ENCODE assay signal across 14 mouse cellular contexts in genomic region chr1:87871546-87871945, GRCm38 (mm10). TPM values are rescaled to one million over a fixed set of nuclear protein-coding genes. Genes with fewer than 3 reads are reported as not detected.
DNase-seq lines count a peak whose midpoint lies in the region; ATAC-seq and TF ChIP-seq lines count a peak whose summit lies in the region.
"Had no signal": no experiment of that assay in that cellular context is flagged by ENCODE, and none has a peak within 500 bp of the region (broad histone marks: within the 10 kb centered on the region; RNA-seq: fewer than 3 reads in every experiment).

No protein-coding gene starts in this region.

- H3K27ac ChIP-seq in limb, embryonic 14.5 days (replicated peaks; ENCODE audit: low read depth, low read length): no peak overlapping the region
- no peak overlapping the region for H3K27ac ChIP-seq in limb, embryonic 10.5 days
- no peak overlapping the region for H3K27ac ChIP-seq in embryonic facial prominence, embryonic 15.5 days (replicated peaks)
- H3K27ac ChIP-seq: limb, embryonic 12.5 days; neural tube, embryonic 15.5 days had no signal

- H3K4me2 ChIP-seq in limb, embryonic 14.5 days (replicated peaks; ENCODE audit: low read depth, low read length, severe bottlenecking): no peak overlapping the region
- no peak overlapping the region for H3K4me2 ChIP-seq in embryonic facial prominence, embryonic 15.5 days (replicated peaks)
- H3K4me2 ChIP-seq: limb, embryonic 12.5 days; neural tube, embryonic 15.5 days had no signal

- no peak overlapping the region for H3K4me3 ChIP-seq in limb, embryonic 14.5 days (replicated peaks; ENCODE audit: low read length)
- H3K4me3 ChIP-seq in limb, embryonic 10.5 days: no peak overlapping the region
- no peak overlapping the region for H3K4me3 ChIP-seq in embryonic facial prominence, embryonic 15.5 days (replicated peaks)
- H3K4me3 ChIP-seq: limb, embryonic 12.5 days; neural tube, embryonic 15.5 days had no signal

- peaks cover 2% of the 10 kb centered on the region; the same call in 1 of the 2 replicates for H3K4me1 ChIP-seq in limb, embryonic 14.5 days (ENCODE audit: control insufficient read depth, insufficient read depth, low read length)
- H3K4me1 ChIP-seq in limb, embryonic 10.5 days: 0 out of 2 replicates have a peak, but pooled peaks cover 12% of the 10 kb centered on the region
- no peaks in the 10 kb centered on the region; the same call in 1 of the 2 replicates for H3K4me1 ChIP-seq in embryonic facial prominence, embryonic 15.5 days

- no peaks in the 10 kb centered on the region for H3K36me3 ChIP-seq in limb, embryonic 14.5 days (ENCODE audit: control insufficient read depth, insufficient read depth, low read length)
- no peaks in the 10 kb centered on the region for H3K36me3 ChIP-seq in limb, embryonic 10.5 days
- no peaks in the 10 kb centered on the region for H3K36me3 ChIP-seq in embryonic facial prominence, embryonic 15.5 days
- H3K36me3 ChIP-seq: limb, embryonic 12.5 days; neural tube, embryonic 15.5 days had no signal

- H3K9me3 ChIP-seq in limb, embryonic 14.5 days (ENCODE audit: control insufficient read depth, low read length): no peaks in the 10 kb centered on the region
- H3K9me3 ChIP-seq in limb, embryonic 10.5 days (replicated peaks): no peaks in the 10 kb centered on the region
- no peaks in the 10 kb centered on the region for H3K9me3 ChIP-seq in embryonic facial prominence, embryonic 15.5 days (replicated peaks)
- H3K9me3 ChIP-seq: limb, embryonic 12.5 days; neural tube, embryonic 15.5 days had no signal

- no peak overlapping the region for H3K9ac ChIP-seq in limb, embryonic 14.5 days (ENCODE audit: low read depth, low read length, severe bottlenecking)
- no peak overlapping the region for H3K9ac ChIP-seq in embryonic facial prominence, embryonic 15.5 days
- H3K9ac ChIP-seq: limb, embryonic 12.5 days; neural tube, embryonic 15.5 days had no signal

- ATAC-seq in limb, embryonic 14.5 days (ENCODE audit: low FRiP score, low read depth): no peak
- ATAC-seq in embryonic facial prominence, embryonic 15.5 days (ENCODE audit: insufficient number of reproducible peaks, low FRiP score, low TSS enrichment, low read depth): peak; percentile 24; the same call in 1 of the 2 replicates
- ATAC-seq: hindbrain, embryonic 16.5 days; midbrain, embryonic 16.5 days had no signal

- no peak for TF ChIP-seq POLR2A in limb, embryonic 14.5 days (IDR thresholded peaks at IDR 0.05; ENCODE audit: borderline replicate concordance, extremely low read depth, insufficient read depth, insufficient read length)

- no peaks in the 10 kb centered on the region for H3K27me3 ChIP-seq in limb, embryonic 14.5 days (ENCODE audit: control insufficient read depth, insufficient read depth, low read length)
- H3K27me3 ChIP-seq in limb, embryonic 10.5 days (ENCODE audit: low read depth, poor library complexity, severe bottlenecking): no peaks in the 10 kb centered on the region
- no peaks in the 10 kb centered on the region for H3K27me3 ChIP-seq in embryonic facial prominence, embryonic 15.5 days
- H3K27me3 ChIP-seq: limb, embryonic 12.5 days; neural tube, embryonic 15.5 days had no signal

- peak; percentile 49 for DNase-seq in cerebellum, adult 11-12 months
- no peak for DNase-seq in cerebellum, postnatal 4 days (ENCODE audit: low spot score in 2 of 2)
- peak; percentile 50 for DNase-seq in limb, embryonic 14.5 days (ENCODE audit: low spot score)
- DNase-seq in limb, embryonic 10.5 days (ENCODE audit: low spot score): no peak
- DNase-seq in NIH3T3 (ENCODE audit: low read depth): peak; percentile 31
- no peak for DNase-seq in layer of hippocampus, adult 9-10 months (ENCODE audit: low spot score)
- DNase-seq in right cerebral cortex, adult 2 months (ENCODE audit: low spot score in 2 of 2): no peak
- DNase-seq: kidney, adult 2 months; thymus, adult 2 months had no signal

RNA-seq across cellular contexts. Expression of gene Dgkd, which starts 18.5 kb away (rescaled TPM):
- 35.5 and 38.7 TPM in 2 replicates for polyA plus RNA-seq in limb, embryonic 14.5 days (2012; rRNA removed)
- 26.7 and 30.2 TPM in 2 replicates for polyA plus RNA-seq in limb, embryonic 14.5 days (2014; fragmentation: Nextera tagmentation; extraction: Ambion mirVana)
- 38.8 and 39.7 TPM in 2 replicates for polyA plus RNA-seq in limb, embryonic 10.5 days (2016; fragmentation: Nextera tagmentation; extraction: Ambion mirVana)
- 28.9 and 29.8 TPM in 2 replicates for polyA plus RNA-seq in embryonic facial prominence, embryonic 15.5 days (2015; fragmentation: Nextera tagmentation; extraction: Ambion mirVana)

Comparison
In these comparisons a context has a peak if more than half of its experiments do, and no peak if none do; other contexts are left out.
1. DNase-seq: peak in cerebellum, adult 11-12 months (single experiment), limb, embryonic 14.5 days (single experiment) and NIH3T3 (single experiment); none in cerebellum, postnatal 4 days (0 of 2), limb, embryonic 10.5 days (single experiment), layer of hippocampus, adult 9-10 months (single experiment) and right cerebral cortex, adult 2 months (0 of 2).